Mouse (Mus musculus) T-cell, adult 2 months (primary cell): ENCODE results near the gene Klf13.

Source experiments
- DNase-seq: peaks from one replicate; pipeline ENCODE4 v3.0.0; 2022; ENCODE audit warnings: low spot score

Gene Klf13

DNA sequence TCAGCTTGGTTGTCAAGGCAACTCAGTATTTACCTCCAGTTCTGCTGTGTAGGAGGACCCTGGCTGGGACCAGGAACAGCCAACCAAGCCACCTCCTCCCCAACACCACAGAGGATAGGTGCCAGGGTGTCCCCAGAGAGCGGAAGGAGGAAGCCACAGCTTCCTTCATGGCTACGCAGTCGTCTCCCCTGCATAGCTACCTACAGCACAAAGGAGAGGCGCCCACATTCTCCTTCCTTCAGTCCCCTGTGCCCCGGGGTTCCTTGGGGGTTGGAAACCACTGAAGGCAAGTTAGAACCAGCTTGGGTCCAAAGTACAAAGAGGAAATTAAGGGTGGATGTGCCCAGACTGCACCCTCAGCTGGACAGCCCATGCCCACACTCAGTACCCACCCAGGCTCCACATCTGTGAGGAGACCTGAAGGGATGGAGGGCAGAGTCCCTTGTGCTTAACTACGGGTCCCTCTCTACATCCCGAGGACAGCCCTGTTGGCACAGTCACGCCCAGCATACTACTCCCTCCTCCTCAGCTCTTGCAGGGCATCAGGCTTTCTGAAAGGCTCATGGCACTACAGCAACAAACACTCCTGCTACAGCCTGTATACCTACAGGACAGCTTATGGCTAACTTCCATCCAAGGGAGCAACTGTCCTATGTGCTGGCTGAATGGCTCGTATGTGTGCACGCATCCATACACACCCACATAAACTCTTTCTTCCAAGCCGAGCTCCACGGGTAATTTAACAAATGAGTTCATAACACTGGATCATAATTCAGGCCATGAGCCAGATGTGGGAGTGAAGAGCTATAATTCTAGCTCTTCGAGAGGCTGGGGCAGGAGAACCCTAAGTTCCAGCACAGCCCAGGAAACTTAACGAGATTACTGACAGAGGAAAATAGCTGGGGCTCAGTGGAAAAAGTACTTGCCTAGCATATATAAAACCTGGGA, 13.0 kb downstream of the Klf13 start:
- peak; percentile 86 for DNase-seq

- DNase-seq: no peak
These were observed 13.8 kb downstream of the Klf13 start for GRCm38 (mm10) chr7:63924747-63925412.

- DNase-seq: no peak
These were observed 14.6 kb downstream of the Klf13 start for GRCm38 (mm10) chr7:63924151-63924550.

DNA sequence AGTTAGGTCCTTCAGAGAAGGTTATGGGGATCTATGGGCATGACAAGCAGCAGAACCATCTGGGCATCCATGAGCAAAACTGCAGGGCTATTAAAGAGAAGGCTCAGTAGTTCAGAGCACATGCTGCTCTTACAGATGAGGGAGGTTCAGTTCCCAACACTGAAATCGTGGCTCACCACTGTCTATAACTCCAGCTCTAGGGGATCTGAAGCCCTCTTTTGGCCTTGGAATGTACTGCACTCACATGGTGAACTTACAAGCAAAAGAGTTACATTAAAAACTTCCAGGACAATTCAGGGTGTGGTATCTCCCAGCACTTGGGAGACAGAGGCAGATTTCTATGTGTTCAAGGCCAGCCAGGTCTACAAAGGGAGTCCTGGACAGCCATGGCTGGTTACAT, 15.7 kb downstream of the Klf13 start:
- no peak for DNase-seq

DNA sequence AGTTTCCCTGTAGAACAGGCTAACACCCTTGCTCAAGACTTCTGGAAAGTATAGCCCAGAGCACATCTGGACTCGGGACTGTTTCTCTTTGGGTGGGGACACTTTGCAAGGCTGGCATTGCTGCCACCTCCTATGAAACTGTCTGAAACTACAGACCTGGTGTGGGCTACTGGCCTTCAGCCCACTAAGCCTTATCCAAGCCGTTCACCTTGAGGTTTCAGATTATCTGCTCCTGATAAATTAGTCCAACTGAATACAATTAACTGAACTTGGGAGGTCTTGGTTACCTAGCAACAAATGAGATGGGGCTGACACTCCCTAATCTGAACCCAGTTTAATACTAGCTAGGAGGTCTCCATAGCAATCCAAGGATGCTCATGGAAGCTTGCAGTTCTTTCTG, 16.1 kb downstream of the Klf13 start:
- no peak for DNase-seq

DNA sequence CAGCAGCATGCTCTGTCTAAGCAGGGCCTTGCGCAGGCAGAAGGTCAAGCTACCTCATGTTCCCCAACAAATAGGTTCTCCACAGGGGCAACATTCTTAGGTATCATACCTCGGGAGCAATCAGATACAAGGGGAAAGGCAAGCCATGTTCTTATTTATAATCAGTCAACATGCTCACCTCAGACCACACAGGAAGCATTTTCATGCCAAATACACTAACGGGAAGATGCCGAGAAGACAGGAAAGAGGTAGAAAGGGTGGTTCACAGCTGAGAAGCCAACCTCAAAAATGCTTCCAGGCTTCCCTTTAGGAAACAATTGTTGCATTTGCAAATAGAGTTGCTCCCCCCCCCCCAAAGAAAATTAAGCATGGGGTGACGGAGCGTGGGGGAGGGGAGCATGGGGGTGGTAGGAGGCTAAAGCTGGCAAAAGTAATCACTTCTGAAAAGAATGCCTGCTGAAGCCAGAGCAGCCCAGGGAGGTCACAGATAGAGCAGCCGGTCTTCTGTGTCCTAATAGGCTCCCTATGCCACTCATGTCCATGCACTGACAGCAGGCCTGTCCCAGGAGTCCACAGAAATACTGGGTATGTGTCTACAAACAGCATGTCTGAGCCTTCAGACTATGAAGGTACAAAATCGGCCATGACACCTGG, 16.7 kb downstream of the Klf13 start:
- DNase-seq: peak; percentile 66

DNA sequence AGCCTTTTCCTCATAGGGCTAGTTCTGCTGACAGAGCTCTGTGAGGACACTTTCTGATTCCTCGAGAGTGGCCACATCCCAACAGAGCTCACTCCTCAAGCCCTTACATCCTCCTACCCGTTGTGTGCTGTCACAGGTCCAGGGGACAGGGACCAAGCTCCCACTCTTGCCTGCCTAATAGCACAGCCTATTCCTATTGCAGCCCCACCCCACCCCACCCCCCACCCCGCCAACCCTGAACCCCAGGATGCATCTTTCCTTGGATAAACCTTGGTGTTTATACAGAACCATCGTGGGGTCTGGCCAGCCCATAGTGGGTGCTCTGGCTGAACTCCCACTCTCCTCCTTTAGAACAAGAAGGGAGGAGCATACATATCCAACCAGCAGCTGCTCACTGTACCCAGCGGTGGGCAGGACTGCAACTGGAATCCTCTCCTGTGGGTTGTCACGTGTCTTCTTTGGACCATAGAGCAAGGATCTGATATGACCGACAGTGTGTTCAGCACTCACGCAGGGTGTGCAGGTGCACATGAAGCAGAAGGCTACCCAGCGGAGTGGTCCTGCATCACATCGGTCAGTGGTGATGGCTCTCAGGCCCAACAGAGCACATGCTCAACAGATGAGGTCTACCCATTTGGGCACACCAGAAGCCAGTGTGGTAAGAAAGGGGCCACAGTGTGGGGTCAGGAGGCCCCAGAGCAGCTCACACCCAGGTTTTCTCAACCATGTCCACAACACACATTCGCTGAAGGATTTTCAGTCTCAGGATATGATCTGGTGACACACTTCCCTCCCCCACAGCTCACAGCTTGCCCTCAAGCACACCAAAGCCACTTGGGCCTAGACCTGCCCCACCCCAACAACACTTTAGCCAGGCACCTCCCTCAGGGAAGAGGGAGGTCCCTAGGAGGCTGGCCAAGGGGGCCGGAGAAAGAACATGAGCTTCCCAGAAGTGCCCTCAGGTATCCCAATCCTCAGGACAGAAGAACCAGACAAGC, 19.6 kb downstream of the Klf13 start:
- no peak for DNase-seq

DNA sequence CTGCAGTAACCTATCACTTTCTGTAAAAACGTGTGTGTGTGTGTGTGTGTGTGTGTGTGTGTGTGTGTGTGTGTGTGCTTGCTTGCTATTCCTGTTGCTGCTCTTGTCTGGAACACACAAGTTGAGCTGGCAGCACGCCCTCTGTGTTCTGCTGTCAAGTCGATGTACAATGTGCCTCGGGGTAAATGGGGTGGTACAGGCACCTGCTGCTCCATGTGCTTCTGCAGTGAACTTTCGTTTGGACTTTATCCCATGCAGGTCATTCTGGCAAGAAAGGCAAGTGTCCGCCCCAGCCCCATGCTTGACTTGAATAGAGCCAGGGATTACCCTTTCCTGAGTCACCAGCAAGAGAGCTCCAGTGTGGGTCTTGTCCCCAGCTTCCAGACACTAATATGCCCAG, 21.0 kb downstream of the Klf13 start:
- no peak for DNase-seq

GRCm38 (mm10) chr7:63916268-63916907, 22.3 kb downstream of the Klf13 start, which contains the start of gene E030018B13Rik:
TSS of gene E030018B13Rik (plus strand) at chr7:63916857.
- no peak for DNase-seq

GRCm38 (mm10) chr7:63914891-63915290, 23.8 kb downstream of the Klf13 start:
- no peak for DNase-seq

DNA sequence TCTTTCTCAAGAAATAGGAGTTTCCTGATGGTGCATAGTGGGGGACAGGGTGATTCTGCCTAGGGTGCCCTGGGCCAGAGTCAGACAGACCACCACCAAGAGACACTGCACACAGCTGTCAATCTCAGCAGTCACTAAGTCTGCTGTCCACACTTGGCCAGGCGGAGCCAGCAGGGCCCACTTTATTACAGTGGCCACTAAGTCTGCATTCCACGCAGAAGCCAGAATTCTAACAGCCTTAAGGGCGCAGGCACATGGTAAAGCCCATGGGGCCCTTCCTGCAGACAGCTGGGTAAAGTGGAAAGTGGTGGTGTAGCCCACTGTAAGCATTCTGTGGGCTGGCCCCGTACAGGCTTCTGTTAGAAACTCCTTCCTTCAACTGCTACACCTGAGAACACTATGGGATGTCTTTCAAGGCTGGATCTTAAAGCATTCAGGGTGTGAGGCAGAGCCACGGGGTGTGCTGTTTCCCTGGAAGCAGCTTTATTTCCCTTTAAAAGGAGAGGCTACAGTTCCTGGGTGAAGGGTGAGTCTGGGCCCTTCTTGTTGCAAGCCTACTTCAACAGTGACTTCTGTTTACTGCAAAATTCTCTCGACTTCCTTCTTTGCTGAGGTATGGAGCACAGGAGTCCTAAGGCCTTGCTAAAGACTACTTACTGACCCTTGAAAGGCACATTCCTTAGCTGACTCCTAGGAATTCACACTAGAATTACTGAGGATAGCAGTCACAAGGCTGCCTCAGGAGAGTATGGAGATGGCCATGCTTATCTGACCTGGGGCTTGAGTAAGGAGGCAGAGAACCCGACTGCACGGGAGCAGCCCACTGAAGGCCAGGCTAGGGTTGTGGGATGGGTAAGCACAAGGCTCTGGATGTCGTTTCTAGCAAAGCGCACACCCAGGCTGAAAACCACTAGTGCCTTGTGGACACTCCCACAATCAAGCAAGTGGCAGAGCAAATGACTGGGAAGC, 24.7 kb downstream of the Klf13 start:
- no peak for DNase-seq

DNA sequence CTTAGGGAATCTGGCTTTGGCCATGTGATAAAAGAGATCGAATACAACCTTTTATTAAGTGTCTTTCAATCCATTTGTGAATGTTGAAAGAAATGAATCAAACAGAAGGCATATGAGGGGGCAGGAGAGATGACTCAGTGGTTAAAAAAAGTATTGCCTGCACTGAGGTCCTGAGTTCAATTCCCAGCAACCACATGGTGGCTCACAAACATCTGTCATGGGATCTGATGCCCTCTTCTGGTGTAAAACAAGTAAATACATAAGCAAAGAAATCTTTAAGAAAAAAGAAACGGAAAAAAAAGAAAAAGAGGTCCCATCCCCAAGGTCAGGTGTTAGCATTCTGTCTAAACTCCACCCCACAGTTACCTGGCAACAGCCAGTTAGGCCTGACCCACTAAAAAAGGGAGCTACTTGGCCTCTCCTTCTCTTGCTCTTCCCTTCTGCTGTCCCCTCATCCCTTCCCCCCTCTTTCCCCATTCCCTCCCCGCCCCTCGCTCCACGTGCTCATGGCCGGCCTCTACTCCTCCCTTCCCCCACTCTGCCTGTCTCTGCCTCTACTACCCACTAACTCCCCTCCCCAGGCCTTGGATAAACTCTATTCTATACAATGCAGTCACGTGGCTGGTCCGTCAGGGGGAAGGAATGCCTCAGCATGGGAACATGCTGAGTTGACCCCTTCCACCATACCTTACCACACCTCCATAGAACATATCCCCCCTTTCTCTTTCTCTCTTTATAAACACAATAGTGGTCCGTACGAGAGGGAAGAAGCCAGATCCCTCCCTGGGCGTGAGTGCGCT, 25.6 kb downstream of the Klf13 start:
- no peak for DNase-seq

GRCm38 (mm10) chr7:63912234-63912810, 26.4 kb downstream of the Klf13 start:
- no peak for DNase-seq

- DNase-seq: no peak
These were observed 27.1 kb downstream of the Klf13 start for GRCm38 (mm10) chr7:63911383-63912233.

GRCm38 (mm10) chr7:63910912-63911311, 27.8 kb downstream of the Klf13 start:
- no peak for DNase-seq

DNA sequence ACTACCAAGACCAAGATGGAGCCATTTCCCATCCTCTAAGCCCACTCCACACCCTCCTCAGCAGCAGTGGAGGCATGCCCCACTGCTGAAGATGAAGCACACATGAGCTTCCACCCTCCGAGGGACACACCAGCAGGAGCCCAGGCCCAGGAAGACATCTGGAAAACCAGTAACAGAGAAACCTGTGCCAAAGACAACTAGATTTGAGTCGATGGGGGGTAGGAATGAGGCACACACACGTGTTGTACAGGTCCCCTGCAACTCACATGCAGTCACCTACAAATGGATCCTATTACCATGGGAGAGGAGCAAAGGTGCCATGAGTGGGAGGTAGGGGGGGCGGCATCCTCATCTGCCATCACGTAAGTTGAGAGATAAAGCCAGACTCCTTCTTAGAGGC, 28.5 kb downstream of the Klf13 start:
- no peak for DNase-seq

DNA sequence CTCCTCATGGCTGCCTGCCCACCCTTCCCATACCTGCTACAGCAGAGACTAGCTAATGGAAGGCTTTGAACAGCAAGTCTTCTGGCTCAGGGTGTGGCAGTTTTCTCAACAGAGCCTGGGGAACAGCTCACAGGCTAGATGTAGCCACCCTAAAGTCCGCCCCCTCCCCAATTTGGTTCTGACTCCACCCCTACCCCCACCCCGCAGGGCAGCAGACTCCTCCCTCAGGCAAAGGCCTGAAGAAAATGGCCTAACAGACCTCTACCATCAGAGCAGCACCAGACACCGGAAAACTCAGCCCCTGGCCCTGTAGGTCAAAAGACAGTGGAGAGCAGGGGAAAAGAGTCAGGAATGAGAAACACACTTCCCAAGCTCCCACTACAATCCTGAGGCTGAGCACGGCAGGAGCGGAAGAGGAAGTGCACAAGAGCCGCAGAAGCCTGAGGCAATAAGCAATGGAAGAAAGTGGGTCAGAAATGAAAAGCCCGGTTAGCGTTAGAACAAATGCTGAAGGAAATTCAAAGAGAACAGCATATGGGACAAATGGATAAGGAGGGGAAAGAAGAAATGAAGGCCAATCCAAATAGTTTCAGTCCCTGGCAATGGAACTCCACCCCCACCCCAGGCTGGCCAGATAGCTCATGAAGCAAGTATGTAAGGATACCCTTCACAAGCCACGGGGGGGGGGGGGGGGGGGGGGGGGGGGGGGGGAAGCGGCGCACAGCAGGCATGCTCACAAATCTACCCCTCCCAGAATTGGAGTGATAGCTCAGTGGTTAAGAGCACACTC, 30.0 kb downstream of the Klf13 start:
- DNase-seq: no peak
